Mouse (Mus musculus): Measurements from ENCODE around the gene Ltb.

DNA sequence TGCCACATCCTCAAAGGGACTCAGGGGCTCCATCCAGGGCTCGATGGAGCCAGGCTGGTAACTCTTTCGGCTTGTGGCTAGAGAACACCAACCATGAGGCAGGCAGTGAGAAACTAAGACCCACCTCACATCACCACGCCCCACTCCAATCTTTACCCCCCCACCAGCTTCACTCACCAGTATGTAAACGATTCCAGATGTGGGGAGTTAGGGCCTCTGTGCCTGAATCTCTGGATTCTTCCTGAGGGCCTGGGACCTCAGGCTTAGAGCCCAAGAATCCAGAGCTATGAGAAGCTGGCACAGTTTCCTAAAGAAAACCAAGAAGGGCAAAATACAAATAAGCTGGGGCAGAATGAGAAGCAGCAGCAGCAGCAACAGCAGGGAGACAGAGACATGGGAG, 40.3 kb upstream of the Ltb start:
- no peak for TF ChIP-seq POLR2A (IDR thresholded peaks at IDR 0.05; ENCODE audit: control insufficient read depth, extremely low read depth, insufficient read depth, low read length, poor library complexity)
- no peak for TF ChIP-seq CTCF (IDR thresholded peaks at IDR 0.05; ENCODE audit: borderline replicate concordance, control insufficient read depth, extremely low read depth, insufficient read depth, low read length, poor library complexity)
